Mouse (Mus musculus) brain, embryonic 14.5 days (tissue): ENCODE measurements around the gene 4930519P11Rik.

ENCODE experiments used
- CTCF ChIP-seq: fragments of 200-500 bp; IDR thresholded peaks from 2 replicates; pipeline ENCODE4 v1.5.1; 2012; ENCODE audit warnings: inconsistent platforms, mild to moderate bottlenecking, moderate library complexity, borderline replicate concordance; ENCODE audit not compliant: insufficient read depth, insufficient read length; ENCODE audit errors: extremely low read depth
- POLR2A ChIP-seq: fragments of 200-500 bp; IDR thresholded peaks from 2 replicates; pipeline ENCODE4 v1.6.1; 2012; ENCODE audit warnings: mild to moderate bottlenecking, inconsistent platforms, borderline replicate concordance; ENCODE audit not compliant: poor library complexity, insufficient read depth, insufficient read length, severe bottlenecking; ENCODE audit errors: extremely low read depth

GRCm38 (mm10) chr2:154621684-154622083 lies 8.4 kb upstream of the 4930519P11Rik start:
- TF ChIP-seq CTCF (no peak), POLR2A (no peak)
